Mouse (Mus musculus): ENCODE results near the gene Abhd16a. TPM values are rescaled to one million over a fixed set of nuclear protein-coding genes. Genes with fewer than 3 reads are reported as not detected.
A peak's percentile ranks its signal among the peaks of the same experiment; 100 is the strongest.

Gene Abhd16a
- polyA plus RNA-seq, 1 experiment from 2014 or later, result 59.9 TPM

- Histone ChIP-seq H3K4me3 (ENCODE audit: low read depth, low read length) (no peak overlapping the region), H3K36me3 (ENCODE audit: control insufficient read depth, insufficient read depth, low read length) (peaks cover 13% of the 10 kb centered on the region), H3K4me2 (ENCODE audit: low read depth) (no peak overlapping the region), H3K27ac (ENCODE audit: low read depth, low read length) (no peak overlapping the region), H3K4me1 (ENCODE audit: control insufficient read depth, insufficient read depth, low read length) (no peaks in the 10 kb centered on the region), H3K27me3 (ENCODE audit: control insufficient read depth, insufficient read depth, low read length) (no peaks in the 10 kb centered on the region), H3K9ac (ENCODE audit: low read length) (no peak overlapping the region), H3K9me3 (ENCODE audit: control insufficient read depth, low read length) (no peaks in the 10 kb centered on the region)
- DNase-seq (ENCODE audit: low spot score) (no peak), ATAC-seq (ENCODE audit: insufficient read depth, low FRiP score, low TSS enrichment) (no peak)
- WGBS, result 90% methylated on average over 7 of the region's 7 CpGs
Measured at GRCm38 (mm10) chr17:35104079-35104478, 15.0 kb downstream of the Abhd16a start.

DNA sequence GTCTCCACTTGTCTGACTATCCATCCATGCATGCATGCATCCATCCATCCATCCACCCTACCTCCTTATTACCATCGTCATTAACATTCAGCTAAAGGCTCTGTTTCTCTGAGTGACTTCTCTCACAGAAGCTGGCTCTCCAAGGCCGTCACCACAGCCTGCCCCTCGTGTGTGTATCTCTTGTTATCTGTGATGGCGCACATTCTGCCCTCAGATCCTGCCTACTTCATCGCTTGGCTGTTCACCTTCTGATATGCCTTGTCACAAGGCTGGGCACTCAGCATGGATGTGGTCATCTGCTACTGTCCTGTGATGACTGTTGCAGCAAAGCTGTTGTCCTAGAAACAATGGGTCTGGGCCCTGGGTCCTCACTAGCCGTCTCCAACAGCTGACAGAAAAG is 15.7 kb downstream of the Abhd16a start:
- Histone ChIP-seq H3K4me1 (ENCODE audit: control insufficient read depth, insufficient read depth, low read length) (no peaks in the 10 kb centered on the region), H3K36me3 (ENCODE audit: control insufficient read depth, insufficient read depth, low read length) (peaks cover 13% of the 10 kb centered on the region), H3K9ac (ENCODE audit: low read length) (no peak overlapping the region), H3K4me2 (ENCODE audit: low read depth) (no peak overlapping the region), H3K9me3 (ENCODE audit: control insufficient read depth, low read length) (no peaks in the 10 kb centered on the region), H3K4me3 (ENCODE audit: low read depth, low read length) (no peak overlapping the region), H3K27me3 (ENCODE audit: control insufficient read depth, insufficient read depth, low read length) (no peaks in the 10 kb centered on the region), H3K27ac (ENCODE audit: low read depth, low read length) (no peak overlapping the region)
- no peak for DNase-seq (ENCODE audit: low spot score)
- 78% methylated on average over 6 of the region's 6 CpGs for WGBS
- no peak for ATAC-seq (ENCODE audit: insufficient read depth, low FRiP score, low TSS enrichment)

DNA sequence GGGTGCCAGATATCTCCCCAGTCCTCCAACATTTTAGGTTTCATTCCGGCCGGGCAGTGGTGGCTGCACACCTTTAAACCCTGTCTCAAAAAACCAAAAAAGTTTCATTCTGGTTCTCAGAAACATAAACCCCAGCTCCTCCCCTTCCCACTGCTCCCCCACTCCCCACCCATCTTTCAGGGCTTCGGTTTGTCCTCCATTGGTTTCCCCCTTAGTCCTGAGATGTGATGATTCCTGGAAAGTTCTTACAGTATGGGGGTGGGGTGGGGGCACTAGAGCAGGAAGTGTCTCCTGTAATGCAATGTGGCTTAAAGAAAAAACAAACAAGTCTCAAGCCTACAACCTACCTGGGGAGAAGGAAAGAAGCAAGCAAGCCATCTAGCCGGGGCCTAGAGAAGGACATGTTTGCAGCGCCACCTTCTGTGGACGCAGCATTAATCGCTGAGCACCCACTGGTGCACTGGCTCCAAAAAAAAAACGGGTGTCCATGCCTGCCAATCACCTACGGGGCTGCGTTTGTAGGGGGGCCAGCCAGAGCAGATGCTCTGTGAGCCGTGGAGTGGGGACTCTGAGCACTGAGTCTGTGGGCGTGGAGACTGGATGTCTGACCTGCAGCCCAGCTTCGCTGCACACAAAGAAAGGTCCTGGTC is 16.8 kb downstream of the Abhd16a start:
- Histone ChIP-seq H3K4me1 (ENCODE audit: control insufficient read depth, insufficient read depth, low read length) (no peaks in the 10 kb centered on the region), H3K4me3 (ENCODE audit: low read depth, low read length) (no peak overlapping the region), H3K27me3 (ENCODE audit: control insufficient read depth, insufficient read depth, low read length) (no peaks in the 10 kb centered on the region), H3K27ac (ENCODE audit: low read depth, low read length) (no peak overlapping the region), H3K9me3 (ENCODE audit: control insufficient read depth, low read length) (no peaks in the 10 kb centered on the region), H3K4me2 (ENCODE audit: low read depth) (0 out of 2 replicates have a peak overlapping the region, but pooled peaks have one; percentile 19), H3K9ac (ENCODE audit: low read length) (peak overlapping the region; percentile 47), H3K36me3 (ENCODE audit: control insufficient read depth, insufficient read depth, low read length) (peaks cover 11% of the 10 kb centered on the region)
- DNase-seq (ENCODE audit: low spot score), result peak; percentile 47
- no peak for ATAC-seq (ENCODE audit: insufficient read depth, low FRiP score, low TSS enrichment)
- WGBS, result 27% methylated on average over 13 of the region's 13 CpGs

DNA sequence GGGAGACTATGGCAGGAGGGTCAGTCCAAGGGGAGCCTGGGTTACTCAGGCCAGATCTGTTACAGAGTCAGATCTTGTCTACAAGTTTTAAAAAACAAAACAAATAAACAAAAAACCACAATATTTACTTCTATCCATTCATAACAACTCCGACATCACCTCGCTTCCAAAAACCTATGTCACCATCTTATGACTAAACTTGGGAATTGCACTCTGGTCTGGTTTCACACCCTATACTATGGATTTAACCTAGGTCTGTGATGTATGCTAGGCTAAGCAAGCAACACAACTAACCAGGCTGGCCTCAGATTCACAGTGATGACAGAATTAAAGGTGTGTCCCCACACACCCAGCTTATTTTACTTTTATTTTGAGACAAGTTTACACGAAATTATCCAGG is 17.5 kb downstream of the Abhd16a start:
- ATAC-seq (ENCODE audit: insufficient read depth, low FRiP score, low TSS enrichment) (no peak), DNase-seq (ENCODE audit: low spot score) (no peak)
- no peak overlapping the region for H3K4me3 ChIP-seq (ENCODE audit: low read depth, low read length)
- no peaks in the 10 kb centered on the region for H3K4me1 ChIP-seq (ENCODE audit: control insufficient read depth, insufficient read depth, low read length)
- peaks cover 10% of the 10 kb centered on the region for H3K36me3 ChIP-seq (ENCODE audit: control insufficient read depth, insufficient read depth, low read length)
- no peak overlapping the region for H3K27ac ChIP-seq (ENCODE audit: low read depth, low read length)
- no peaks in the 10 kb centered on the region for H3K9me3 ChIP-seq (ENCODE audit: control insufficient read depth, low read length)
- no peaks in the 10 kb centered on the region for H3K27me3 ChIP-seq (ENCODE audit: control insufficient read depth, insufficient read depth, low read length)
- no peak overlapping the region for H3K4me2 ChIP-seq (ENCODE audit: low read depth)
- 78% methylated on average over 3 of the region's 3 CpGs for WGBS
- H3K9ac ChIP-seq (ENCODE audit: low read length), result no peak overlapping the region; the same call in 1 of the 2 replicates

DNA sequence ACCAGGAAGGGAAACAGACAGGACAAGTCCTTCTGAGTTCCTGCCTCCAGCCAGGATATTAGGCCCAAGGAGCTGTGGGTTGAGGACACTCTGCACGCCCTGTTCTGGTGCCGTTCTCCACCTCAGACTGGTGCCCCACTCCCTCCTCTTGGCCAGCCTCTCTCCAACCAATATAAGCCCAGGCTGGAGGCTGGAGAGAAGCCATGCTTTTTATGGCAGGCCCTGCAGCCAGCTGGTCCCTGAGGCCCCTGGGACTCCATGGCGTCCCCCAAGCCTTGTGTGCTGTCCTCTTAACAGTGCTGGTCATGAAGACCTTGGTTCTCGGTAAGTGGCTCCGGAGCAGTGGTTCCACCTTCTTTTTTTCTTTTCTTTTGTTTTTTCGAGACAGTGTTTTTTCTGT is 19.0 kb downstream of the Abhd16a start, which contains the start of gene Ly6g5c:
Ly6g5c (plus strand) TSS at position 183 of the 400 bp plus-strand sequence.
- Histone ChIP-seq H3K9ac (ENCODE audit: low read length) (no peak within 1 kb of the TSS), H3K36me3 (ENCODE audit: control insufficient read depth, insufficient read depth, low read length) (peaks cover 4% of the 10 kb centered on the region), H3K27me3 (ENCODE audit: control insufficient read depth, insufficient read depth, low read length) (no peaks in the 10 kb centered on the region), H3K27ac (ENCODE audit: low read depth, low read length) (no peak within 1 kb of the TSS), H3K9me3 (ENCODE audit: control insufficient read depth, low read length) (no peaks in the 10 kb centered on the region), H3K4me3 (ENCODE audit: low read depth, low read length) (no peak within 1 kb of the TSS), H3K4me2 (ENCODE audit: low read depth) (no peak within 1 kb of the TSS), H3K4me1 (ENCODE audit: control insufficient read depth, insufficient read depth, low read length) (no peaks in the 10 kb centered on the region)
- ATAC-seq (ENCODE audit: insufficient read depth, low FRiP score, low TSS enrichment) (no peak), DNase-seq (ENCODE audit: low spot score) (no peak)
- 81% methylated on average over 6 of the region's 6 CpGs for WGBS

DNA sequence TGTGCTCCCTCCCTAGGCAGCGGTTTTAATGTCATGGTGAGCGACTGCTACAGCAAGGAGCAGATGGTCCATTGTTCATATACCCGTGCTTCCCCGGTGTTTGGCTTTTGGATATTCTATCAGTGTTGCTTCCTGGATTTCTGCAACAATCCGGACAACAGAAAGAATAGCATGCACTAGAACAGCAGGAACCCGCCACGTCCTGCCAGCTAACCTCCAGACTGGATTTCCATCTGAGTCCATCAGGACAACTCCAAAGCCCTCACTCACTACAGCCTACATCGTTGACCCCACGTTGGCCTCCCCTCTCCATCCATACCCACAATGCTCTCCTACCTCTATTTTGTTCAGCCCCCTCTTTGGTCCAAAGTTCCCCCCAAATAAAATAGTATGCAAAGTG is 22.7 kb downstream of the Abhd16a start:
- H3K4me1 ChIP-seq (ENCODE audit: control insufficient read depth, insufficient read depth, low read length), result no peaks in the 10 kb centered on the region
- no peaks in the 10 kb centered on the region for H3K27me3 ChIP-seq (ENCODE audit: control insufficient read depth, insufficient read depth, low read length)
- no peak overlapping the region for H3K4me3 ChIP-seq (ENCODE audit: low read depth, low read length)
- H3K4me2 ChIP-seq (ENCODE audit: low read depth), result no peak overlapping the region
- 82% methylated on average over 9 of the region's 9 CpGs for WGBS
- H3K9me3 ChIP-seq (ENCODE audit: control insufficient read depth, low read length), result no peaks in the 10 kb centered on the region
- ATAC-seq (ENCODE audit: insufficient read depth, low FRiP score, low TSS enrichment) (no peak), DNase-seq (ENCODE audit: low spot score) (no peak)
- no peak overlapping the region for H3K27ac ChIP-seq (ENCODE audit: low read depth, low read length)
- H3K36me3 ChIP-seq (ENCODE audit: control insufficient read depth, insufficient read depth, low read length), result peaks cover 2% of the 10 kb centered on the region; the same call in 1 of the 2 replicates
- H3K9ac ChIP-seq (ENCODE audit: low read length), result no peak overlapping the region

DNA sequence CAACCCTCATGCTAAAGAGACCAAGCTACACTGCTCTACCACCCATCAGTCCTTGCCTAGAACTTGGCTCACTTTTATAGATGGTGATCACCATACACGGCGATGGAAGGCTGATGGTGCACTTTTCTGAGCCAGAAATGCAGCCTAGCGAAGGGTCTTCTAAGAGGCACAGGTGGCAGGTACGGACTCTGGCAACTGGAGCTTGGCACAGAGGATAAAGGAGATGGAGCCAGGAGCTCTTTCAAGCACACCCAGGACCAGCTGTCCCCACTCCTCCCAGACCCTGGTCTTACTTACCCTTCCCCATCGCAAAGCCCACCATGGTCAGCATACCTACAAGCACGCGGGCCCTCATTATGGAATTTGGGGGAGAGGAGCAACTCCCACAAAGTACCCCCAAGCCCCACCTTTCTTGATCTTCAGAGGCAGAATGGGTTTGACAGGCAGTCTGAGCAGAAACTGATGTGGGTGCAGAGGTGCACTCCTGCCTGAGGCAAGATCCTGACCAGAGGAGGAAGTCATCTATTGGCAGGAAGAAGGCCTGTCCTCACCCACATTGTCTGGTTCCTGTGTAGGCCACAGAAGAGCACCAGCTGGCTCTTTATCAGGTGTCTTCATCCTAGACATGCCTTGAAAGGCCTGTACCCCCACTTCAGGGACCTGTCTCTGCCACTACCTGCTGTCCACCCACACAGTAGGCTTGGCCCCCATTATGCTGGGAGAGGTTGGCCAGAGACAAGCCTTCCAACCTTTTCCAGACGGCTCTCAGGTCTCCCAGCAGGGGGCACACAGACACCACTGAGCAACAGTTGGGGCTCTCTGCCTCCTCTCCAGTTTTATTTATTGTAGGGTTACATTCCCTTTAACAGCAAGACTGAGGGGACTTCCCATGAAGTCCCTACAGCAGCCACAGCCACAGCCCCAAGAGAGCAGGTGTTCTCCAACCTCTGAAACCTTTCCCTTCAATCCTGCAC is 26.3 kb downstream of the Abhd16a start, which contains the start of gene Ly6g5b:
Ly6g5b (minus strand) TSS at position 383 of the 974 bp plus-strand sequence.
- Histone ChIP-seq H3K9ac (ENCODE audit: low read length) (no peak within 1 kb of the TSS), H3K9me3 (ENCODE audit: control insufficient read depth, low read length) (no peaks in the 10 kb centered on the region), H3K27ac (ENCODE audit: low read depth, low read length) (no peak within 1 kb of the TSS), H3K4me2 (ENCODE audit: low read depth) (no peak within 1 kb of the TSS), H3K36me3 (ENCODE audit: control insufficient read depth, insufficient read depth, low read length) (peaks cover 12% of the 10 kb centered on the region), H3K4me3 (ENCODE audit: low read depth, low read length) (no peak within 1 kb of the TSS), H3K27me3 (ENCODE audit: control insufficient read depth, insufficient read depth, low read length) (no peaks in the 10 kb centered on the region), H3K4me1 (ENCODE audit: control insufficient read depth, insufficient read depth, low read length) (peaks cover 4% of the 10 kb centered on the region; the same call in 1 of the 2 replicates)
- no peak for ATAC-seq (ENCODE audit: insufficient read depth, low FRiP score, low TSS enrichment)
- DNase-seq (ENCODE audit: low spot score), result no peak
- WGBS, result 88% methylated on average over 8 of the region's 8 CpGs

DNA sequence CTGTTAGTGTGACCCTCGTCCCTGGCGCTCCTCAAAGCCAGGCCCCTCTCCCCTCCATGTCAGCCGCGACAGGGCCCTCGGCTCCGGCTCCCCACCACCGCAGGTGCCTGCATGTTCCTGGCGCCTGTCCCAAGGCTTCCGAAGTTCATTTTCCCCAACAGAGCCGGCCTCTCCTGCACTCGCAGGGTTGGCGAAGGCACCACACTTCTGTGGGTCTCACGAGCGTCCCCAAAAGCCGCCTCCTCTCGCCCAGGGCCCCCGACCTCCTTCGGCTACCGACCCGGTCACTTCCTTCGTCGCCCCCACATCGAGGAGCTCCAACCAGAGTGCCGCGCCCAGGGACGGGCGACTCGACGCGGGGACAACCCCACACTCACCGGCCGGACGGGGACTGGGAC is 31.7 kb downstream of the Abhd16a start:
- DNase-seq (ENCODE audit: low spot score) (no peak), ATAC-seq (ENCODE audit: insufficient read depth, low FRiP score, low TSS enrichment) (no peak; the same call in 1 of the 2 replicates)
- Histone ChIP-seq H3K4me3 (ENCODE audit: low read depth, low read length) (peak overlapping the region; percentile 97), H3K4me1 (ENCODE audit: control insufficient read depth, insufficient read depth, low read length) (peaks cover 10% of the 10 kb centered on the region), H3K4me2 (ENCODE audit: low read depth) (peak overlapping the region; percentile 98), H3K27me3 (ENCODE audit: control insufficient read depth, insufficient read depth, low read length) (no peaks in the 10 kb centered on the region), H3K9ac (ENCODE audit: low read length) (peak overlapping the region; percentile 93), H3K36me3 (ENCODE audit: control insufficient read depth, insufficient read depth, low read length) (peaks cover 10% of the 10 kb centered on the region), H3K9me3 (ENCODE audit: control insufficient read depth, low read length) (no peaks in the 10 kb centered on the region), H3K27ac (ENCODE audit: low read depth, low read length) (0 out of 2 replicates have a peak overlapping the region, but pooled peaks have one; percentile 20)
- WGBS, result under 1% methylated on average over 33 of the region's 33 CpGs

Measured in neural tube, embryonic 11.5 days (tissue).